Mouse (Mus musculus) CH12.LX (cell line): ENCODE data around the gene Mcam. TPM values are rescaled to one million over a fixed set of nuclear protein-coding genes. Genes with fewer than 3 reads are reported as not detected.
"Not testable (repeated sequence)": the region's sequence is repeated elsewhere in the genome, so short reads cannot be mapped to it uniquely, and the experiment has no call there.

Source experiments
- DNase-seq: peaks from one replicate; pipeline ENCODE4 v3.0.0-alpha.2; 2013; ENCODE audit errors: extremely low read depth
- H3K27ac ChIP-seq: 2 replicates; pipeline ENCODE4 v1.5.1; 2012; ENCODE audit warnings: low read depth, mild to moderate bottlenecking, control low read depth, moderate library complexity; ENCODE audit not compliant: insufficient read depth
- H3K27me3 ChIP-seq: replicated peaks from 2 replicates; pipeline ENCODE3; 2012; ENCODE audit warnings: inconsistent platforms
- H3K36me3 ChIP-seq, 2 experiments: replicated peaks in 1 of 2; 2 replicates each; pipeline versions ENCODE3 to v1.6.1; 2012; ENCODE audit warnings: inconsistent platforms in 1 of 2, low read length in 1 of 2, mild to moderate bottlenecking in 1 of 2, mixed read lengths in 1 of 2, moderate library complexity in 1 of 2; ENCODE audit not compliant: control insufficient read depth in 1 of 2, insufficient read depth in 1 of 2
- H3K4me1 ChIP-seq, 2 experiments: 2 replicates each; pipeline ENCODE4 v1.6.1; 2012; ENCODE audit warnings: inconsistent platforms in 1 of 2, moderate library complexity in 1 of 2; ENCODE audit not compliant: insufficient read depth in 2 of 2, control insufficient read depth in 1 of 2
- H3K4me2 ChIP-seq: 2 replicates; pipeline ENCODE4 v1.6.1; 2012; ENCODE audit warnings: low read depth, mild to moderate bottlenecking, control low read depth; ENCODE audit not compliant: poor library complexity, insufficient read depth, severe bottlenecking
- H3K4me3 ChIP-seq, 3 experiments: fragments of 150-350 bp in 1 of 3; sonication (generic) in 1 of 3; replicated peaks in 1 of 3; 2 replicates each; pipeline versions ENCODE3 to v1.5.1; 2011 to 2012; ENCODE audit warnings: low read depth in 2 of 3, low read length in 2 of 3, mild to moderate bottlenecking in 2 of 3, moderate library complexity in 2 of 3, control low read depth in 1 of 3, improper control_type of control experiment in 1 of 3, inconsistent platforms in 1 of 3, mixed read lengths in 1 of 3; ENCODE audit not compliant: poor library complexity in 1 of 3
- H3K79me2 ChIP-seq: replicated peaks from 2 replicates; pipeline ENCODE4 v1.6.1; 2012; ENCODE audit warnings: mild to moderate bottlenecking, moderate library complexity; ENCODE audit not compliant: control insufficient read depth, poor library complexity, insufficient read depth, severe bottlenecking; ENCODE audit errors: extremely low read depth
- H3K9ac ChIP-seq: 2 replicates; pipeline ENCODE4 v1.6.1; 2012; ENCODE audit warnings: low read depth, mild to moderate bottlenecking, control low read depth, moderate library complexity; ENCODE audit not compliant: insufficient read depth
- H3K9me3 ChIP-seq: replicated peaks from 2 replicates; pipeline ENCODE3; 2012; ENCODE audit warnings: low read length, inconsistent platforms, mixed read lengths
- BHLHE40 ChIP-seq: IDR thresholded peaks from 2 replicates; pipeline ENCODE4 v1.6.1; 2011; ENCODE audit warnings: mild to moderate bottlenecking, low read depth, low read length, improper control_type of control experiment
- CHD2 ChIP-seq: IDR thresholded peaks from 2 replicates; pipeline ENCODE4 v1.6.1; 2011; ENCODE audit warnings: low read length, improper control_type of control experiment
- CTCF ChIP-seq, 2 experiments: IDR thresholded peaks in 1 of 2; conservative IDR thresholded peaks in 1 of 2; 2 replicates each; pipeline ENCODE4 v1.5.1; 2011 to 2012; ENCODE audit warnings: low read depth in 2 of 2, low read length in 2 of 2, improper control_type of control experiment in 1 of 2, inconsistent platforms in 1 of 2, mild to moderate bottlenecking in 1 of 2, moderate library complexity in 1 of 2
- E2F4 ChIP-seq: IDR thresholded peaks from 2 replicates; pipeline ENCODE4 v1.6.1; 2011; ENCODE audit warnings: low read depth, low read length, improper control_type of control experiment; ENCODE audit not compliant: insufficient replicate concordance
- HCFC1 ChIP-seq: IDR thresholded peaks from 2 replicates; pipeline ENCODE4 v1.6.1; 2012; ENCODE audit warnings: low read depth, mild to moderate bottlenecking, inconsistent platforms, low read length, improper control_type of control experiment
- JUND ChIP-seq: conservative IDR thresholded peaks from 2 replicates; pipeline ENCODE4 v1.6.1; 2011; ENCODE audit warnings: low read depth, low read length, improper control_type of control experiment
- KAT2A ChIP-seq: IDR thresholded peaks from 2 replicates; pipeline ENCODE4 v1.6.1; 2012; ENCODE audit warnings: low read length, improper control_type of control experiment, inconsistent platforms; ENCODE audit not compliant: insufficient replicate concordance
- MAFK ChIP-seq: IDR thresholded peaks from 2 replicates; pipeline ENCODE4 v1.6.1; 2011; ENCODE audit warnings: low read length, improper control_type of control experiment; ENCODE audit not compliant: insufficient replicate concordance
- MAX ChIP-seq: IDR thresholded peaks from 2 replicates; pipeline ENCODE4 v1.6.1; 2011; ENCODE audit warnings: low read length, improper control_type of control experiment
- MAZ ChIP-seq: IDR thresholded peaks from 2 replicates; pipeline ENCODE4 v1.6.1; 2012; ENCODE audit warnings: low read depth, mild to moderate bottlenecking, inconsistent platforms, low read length, improper control_type of control experiment, moderate library complexity
- MEF2A ChIP-seq: IDR thresholded peaks from 2 replicates; pipeline ENCODE4 v1.6.1; 2014; ENCODE audit warnings: low read depth, mild to moderate bottlenecking, inconsistent platforms, low read length, improper control_type of control experiment, borderline replicate concordance
- MXI1 ChIP-seq: IDR thresholded peaks from 2 replicates; pipeline ENCODE4 v1.6.1; 2011; ENCODE audit warnings: mild to moderate bottlenecking, low read depth, low read length, improper control_type of control experiment
- MYC ChIP-seq: IDR thresholded peaks from 2 replicates; pipeline ENCODE4 v1.6.1; 2011; ENCODE audit warnings: low read depth, mild to moderate bottlenecking, improper control_type of control experiment, low read length
- NELFE ChIP-seq: IDR thresholded peaks from 2 replicates; pipeline ENCODE4 v1.6.1; 2011; ENCODE audit warnings: low read depth, low read length, improper control_type of control experiment
- NRF1 ChIP-seq: IDR thresholded peaks from 2 replicates; pipeline ENCODE4 v1.6.1; 2014; ENCODE audit warnings: low read depth, mild to moderate bottlenecking, inconsistent platforms, low read length, improper control_type of control experiment, moderate library complexity
- POLR2A ChIP-seq: IDR thresholded peaks from 2 replicates; pipeline ENCODE4 v1.6.1; 2011; ENCODE audit warnings: low read depth, mild to moderate bottlenecking, improper control_type of control experiment, low read length
- RAD21 ChIP-seq: IDR thresholded peaks from 2 replicates; pipeline ENCODE4 v1.6.1; 2011; ENCODE audit warnings: low read depth, mild to moderate bottlenecking, low read length, improper control_type of control experiment, moderate library complexity
- SIN3A ChIP-seq: IDR thresholded peaks from 2 replicates; pipeline ENCODE4 v1.6.1; 2012; ENCODE audit warnings: low read length, improper control_type of control experiment, inconsistent platforms
- TBP ChIP-seq: conservative IDR thresholded peaks from 2 replicates; pipeline ENCODE4 v1.6.1; 2011; ENCODE audit warnings: low read depth, low read length, improper control_type of control experiment
- TCF12 ChIP-seq: IDR thresholded peaks from 2 replicates; pipeline ENCODE4 v1.6.1; 2014; ENCODE audit warnings: low read depth, mild to moderate bottlenecking, inconsistent platforms, low read length, improper control_type of control experiment
- ZKSCAN1 ChIP-seq: IDR thresholded peaks from 2 replicates; pipeline ENCODE4 v1.6.1; 2012; ENCODE audit warnings: low read depth, inconsistent platforms, low read length, improper control_type of control experiment, borderline replicate concordance
- ZMIZ1 ChIP-seq: IDR thresholded peaks from 2 replicates; pipeline ENCODE4 v1.6.1; 2012; ENCODE audit warnings: low read depth, mild to moderate bottlenecking, inconsistent platforms, low read length, improper control_type of control experiment
- dilution Hi-C: fragments of 300-500 bp; cut with MboI; formaldehyde crosslinking; loops from 2 replicates; pipeline ENCODE4 v1.14.3; 2020; ENCODE audit warnings: low sequenced_read_pairs; ENCODE audit not compliant: extremely low pct_unique_long_range_greater_than_20kb, extremely low pct_ligation_motif_present
- in situ Hi-C: fragments of 300-500 bp; cut with MboI; formaldehyde crosslinking; loops from 3 replicates; pipeline ENCODE4 v1.14.3; 2019; ENCODE audit warnings: low sequenced_read_pairs, low pct_ligation_motif_present, low pct_unique_long_range_greater_than_20kb, mixed read lengths
- polyA plus RNA-seq: library from polyadenylated mRNA; unstranded; fragments of >175 nt; gene quantifications from 2 replicates; pipeline ENCODE4 v1.2.1, GENCODE M21; 2012; ENCODE audit warnings: low read depth; ENCODE audit not compliant: insufficient read length
- total RNA-seq, 2 experiments: library from RNA; depleted of rRNA; stranded (reverse); fragments of 300-350 nt in 1 of 2; fragments of >200 nt in 1 of 2; gene quantifications; 2 replicates each; pipeline ENCODE4 v1.2.3; 2012 to 2014

The Mcam gene
- total and polyA plus RNA-seq, 3 experiments = 0.40 to 0.98 (median 0.56) TPM

DNA sequence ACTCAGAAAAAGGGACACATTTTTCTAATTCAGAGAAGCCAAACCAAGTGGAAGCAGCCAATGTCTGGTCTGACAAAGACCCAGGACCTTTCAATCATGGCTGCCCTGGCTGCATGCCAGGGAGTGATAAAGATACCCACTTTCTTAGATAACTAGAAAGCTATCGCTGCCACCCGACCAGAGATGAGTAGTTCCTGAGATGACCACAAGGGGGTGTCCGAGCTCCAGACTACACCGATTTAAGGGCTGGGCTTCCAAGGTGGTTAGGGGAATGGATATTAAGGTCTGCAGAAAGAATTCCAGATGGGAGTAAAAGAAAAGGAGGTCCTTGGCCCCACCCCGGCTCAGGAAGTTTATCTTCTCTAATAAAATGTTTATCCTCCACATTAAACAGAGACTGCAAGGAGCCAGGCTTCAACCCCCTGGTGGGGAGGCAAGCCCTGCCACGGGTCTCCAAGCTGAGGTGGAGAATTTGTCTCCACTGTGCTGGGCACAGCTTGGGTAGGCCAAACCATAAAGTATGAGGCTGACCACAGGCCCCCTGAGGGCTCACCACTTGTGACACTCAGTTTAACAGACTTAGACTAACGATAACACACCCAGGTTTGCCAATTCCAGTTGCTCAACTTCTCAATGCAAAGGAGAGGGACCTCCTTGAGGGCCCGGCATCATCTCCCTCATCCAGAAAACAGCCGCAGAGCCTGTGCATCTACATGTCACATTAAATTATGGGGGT is 24.7 kb upstream of the Mcam start:
- dilution Hi-C loops = no loop called here
- peak overlapping the region in 1 of 3 experiments; percentile 6 for H3K4me3 ChIP-seq
- H3K27me3 ChIP-seq = no peaks in the 10 kb centered on the region
- H3K36me3 ChIP-seq = peaks cover 32 to 58% of the 10 kb centered on the region in 2 experiments
- TF ChIP-seq RAD21 = peak; percentile 64
- no peak for TF ChIP-seq HCFC1
- TF ChIP-seq CTCF (conservative IDR thresholded peaks at IDR 0.05 in 1 of 2, IDR thresholded peaks at IDR 0.05 in 1 of 2; ENCODE audit: low read depth in 2 of 2, low read length in 2 of 2) = peak; percentile 73 to 78
- TF ChIP-seq ZKSCAN1 = no peak
- TF ChIP-seq, all 38 proteins: peak for 2
- peaks cover 10 to 59% of the 10 kb centered on the region in 2 experiments for H3K4me1 ChIP-seq
- H3K79me2 ChIP-seq = peaks cover 42% of the 10 kb centered on the region
- peak; percentile 66 for DNase-seq
- no peaks in the 10 kb centered on the region for H3K9me3 ChIP-seq
- no peak overlapping the region for H3K27ac ChIP-seq
- H3K4me2 ChIP-seq = peak overlapping the region; percentile 64
- no peak overlapping the region; the same call in 1 of the 2 replicates for H3K9ac ChIP-seq
- in situ Hi-C loops = no loop called here

DNA sequence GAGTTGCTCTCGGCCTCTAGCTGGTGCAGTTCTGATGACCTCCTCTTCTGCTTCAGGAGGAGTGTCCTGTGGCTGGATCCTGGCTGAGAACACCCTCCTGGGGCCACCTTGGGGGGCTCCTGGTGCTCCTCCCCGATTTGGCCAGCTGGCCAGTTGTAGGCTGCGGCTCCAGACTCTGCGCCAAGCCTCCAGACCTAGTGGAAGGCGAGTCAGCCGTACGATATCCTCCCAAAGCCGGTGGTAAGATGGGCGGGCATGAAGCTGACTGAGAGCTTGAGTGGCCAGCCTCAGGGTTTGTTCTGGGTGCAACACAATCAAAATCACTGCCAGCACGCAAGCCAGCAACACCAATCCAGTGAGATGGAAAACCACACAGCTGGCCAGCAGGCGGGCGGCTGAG is 22.4 kb upstream of the Mcam start:
- H3K9me3 ChIP-seq, in situ Hi-C loops, DNase-seq, H3K9ac ChIP-seq, H3K27me3 ChIP-seq, dilution Hi-C loops, H3K27ac ChIP-seq: not testable (repeated sequence)
- Histone ChIP-seq H3K79me2 (peaks cover 35% of the 10 kb centered on the region), H3K4me3 (peak overlapping the region in 1 of 3 experiments; percentile 75), H3K4me2 (peak overlapping the region; percentile 48), H3K36me3 (peaks cover 19 to 35% of the 10 kb centered on the region in 2 experiments), H3K4me1 (peaks cover 5 to 60% of the 10 kb centered on the region in 2 experiments; a peak in 3 of 4 replicates)

DNA sequence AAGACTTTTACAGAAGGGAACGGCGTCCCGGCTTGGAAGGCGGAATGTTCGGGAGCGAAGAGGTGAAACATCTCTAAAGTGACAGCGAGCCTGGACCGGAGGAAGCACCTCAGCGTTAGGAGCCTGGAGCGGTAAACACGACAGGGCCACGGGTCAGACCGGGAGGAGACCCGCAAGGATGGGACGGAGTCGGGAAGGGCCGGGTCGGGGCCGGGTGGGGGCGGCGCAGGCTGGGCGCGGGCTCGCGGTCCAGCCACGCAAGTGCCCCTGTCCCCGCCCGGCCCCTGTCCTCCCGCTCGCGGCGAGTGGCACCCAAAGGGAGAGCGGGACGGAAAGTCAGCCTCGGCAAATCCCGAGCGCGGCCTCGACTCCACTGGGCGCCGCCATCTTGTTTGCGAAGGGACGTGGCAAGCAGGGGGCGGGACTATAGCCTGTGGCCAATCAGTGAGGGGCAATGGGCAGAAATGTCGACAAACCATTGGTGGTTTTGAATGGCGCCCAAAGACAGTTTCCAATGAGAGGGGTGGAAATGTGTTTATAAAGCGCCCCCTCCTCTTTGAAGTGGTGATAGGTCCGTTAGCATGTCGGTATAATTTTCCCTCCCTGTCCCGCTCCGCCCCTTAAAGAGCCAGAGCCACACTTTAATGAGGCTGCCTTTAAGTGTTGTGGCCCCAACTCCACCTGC is 21.0 kb upstream of the Mcam start, which contains the start of the genes Gm49380 and Rnf26:
Gene Gm49380, minus strand, starts transcription at position 396 of the 685 bp plus-strand sequence.
Gene Rnf26, minus strand, starts transcription at position 413 of the 685 bp plus-strand sequence.
- Histone ChIP-seq H3K4me1 (peaks cover 5 to 47% of the 10 kb centered on the region in 2 experiments; a peak in 3 of 4 replicates), H3K4me2 (peak within 1 kb of the TSS; percentile 94), H3K9me3 (no peaks in the 10 kb centered on the region), H3K9ac (peak within 1 kb of the TSS; percentile 74), H3K27me3 (no peaks in the 10 kb centered on the region), H3K36me3 (peaks cover 11 to 21% of the 10 kb centered on the region in 2 experiments), H3K4me3 (peak within 1 kb of the TSS; percentile 56 to 75 (median 63)), H3K79me2 (peaks cover 28% of the 10 kb centered on the region), H3K27ac (no peak within 1 kb of the TSS; the same call in 1 of the 2 replicates)
- dilution Hi-C loops (no loop called here), in situ Hi-C loops (no loop called here)
- DNase-seq = peak; percentile 99
- peak; percentile 91 for TF ChIP-seq MAZ
- no peak for TF ChIP-seq BHLHE40
- TF ChIP-seq HCFC1 = peak; percentile 74
- no peak; the same call in 1 of the 2 replicates for TF ChIP-seq ZMIZ1
- TF ChIP-seq NRF1 = peak; percentile 49; the same call in 1 of the 2 replicates
- TF ChIP-seq RAD21 = no peak
- TF ChIP-seq MYC = peak; percentile 54; the same call in 1 of the 2 replicates
- peak; percentile 78; the same call in 1 of the 2 replicates for TF ChIP-seq MXI1
- peak; percentile 64; the same call in 1 of the 2 replicates for TF ChIP-seq NELFE
- TF ChIP-seq POLR2A = peak; percentile 77
- TF ChIP-seq TCF12 = peak; percentile 91
- TF ChIP-seq TBP = peak; percentile 96
- TF ChIP-seq KAT2A = peak; percentile 75; the same call in 1 of the 2 replicates
- TF ChIP-seq MEF2A = peak; percentile 31; the same call in 1 of the 2 replicates
- TF ChIP-seq SIN3A = peak; percentile 95
- no peak for TF ChIP-seq JUND
- no peak for TF ChIP-seq MAFK
- TF ChIP-seq E2F4 = peak; percentile 98
- peak; percentile 96 for TF ChIP-seq CHD2
- TF ChIP-seq MAX = 0 out of 2 replicates have a peak, but pooled peaks have one; percentile 18
